Mouse (Mus musculus) spleen, adult 2 months (tissue): ENCODE measurements at regions not wholly inside any gene's neighbourhood (a gene's known extent, or its start where the extent isn't known, plus 50 kb on each side); places are given as distances from the start of the nearest gene placed in this dataset.
"Not testable (repeated sequence)": the region's sequence is repeated elsewhere in the genome, so short reads cannot be mapped to it uniquely, and the experiment has no call there.

Experiments used
- DNase-seq, 2 experiments: peaks; one replicate each; pipeline versions ENCODE4 v3.0.0 to v3.0.0-alpha.2; 2012 to 2021; ENCODE audit warnings: low spot score in 2 of 2, low read depth in 1 of 2
- H3K27ac ChIP-seq: fragments of 200-500 bp; 2 replicates; pipeline ENCODE4 v1.5.1; 2012; ENCODE audit warnings: low read length, inconsistent platforms; ENCODE audit not compliant: insufficient read depth
- H3K27me3 ChIP-seq: fragments of 200-500 bp; 2 replicates; pipeline ENCODE4 v1.6.1; 2012; ENCODE audit warnings: mild to moderate bottlenecking, moderate library complexity, low read length, inconsistent platforms; ENCODE audit not compliant: control insufficient read depth, insufficient read depth
- H3K36me3 ChIP-seq: fragments of 200-500 bp; 2 replicates; pipeline ENCODE4 v1.6.1; 2012; ENCODE audit warnings: mild to moderate bottlenecking, low read length, inconsistent platforms; ENCODE audit not compliant: control insufficient read depth, insufficient read depth
- H3K4me1 ChIP-seq: fragments of 200-500 bp; 2 replicates; pipeline ENCODE4 v1.6.1; 2011; ENCODE audit warnings: inconsistent platforms; ENCODE audit not compliant: control insufficient read depth, insufficient read depth, insufficient read length
- H3K4me3 ChIP-seq: fragments of 200-500 bp; 2 replicates; pipeline ENCODE4 v1.5.1; 2011; ENCODE audit warnings: mild to moderate bottlenecking, inconsistent platforms; ENCODE audit not compliant: insufficient read depth, insufficient read length; ENCODE audit errors: extremely low read depth
- CTCF ChIP-seq: fragments of 200-500 bp; IDR thresholded peaks from 2 replicates; pipeline ENCODE4 v1.5.1; 2011; ENCODE audit warnings: mild to moderate bottlenecking, inconsistent platforms; ENCODE audit not compliant: insufficient read depth, insufficient read length, insufficient replicate concordance; ENCODE audit errors: extremely low read depth
- POLR2A ChIP-seq: fragments of 200-500 bp; IDR thresholded peaks from 2 replicates; pipeline ENCODE4 v1.6.1; 2011; ENCODE audit warnings: low read depth, low read length, inconsistent platforms
- WGBS: fragments of 180-500 bp; shearing (Covaris S2); methylation state at CpG from one replicate; pipeline ENCODE4 v1.1.7; 2018; 5-methylcytosine and 5-hydroxymethylcytosine counted together

DNA sequence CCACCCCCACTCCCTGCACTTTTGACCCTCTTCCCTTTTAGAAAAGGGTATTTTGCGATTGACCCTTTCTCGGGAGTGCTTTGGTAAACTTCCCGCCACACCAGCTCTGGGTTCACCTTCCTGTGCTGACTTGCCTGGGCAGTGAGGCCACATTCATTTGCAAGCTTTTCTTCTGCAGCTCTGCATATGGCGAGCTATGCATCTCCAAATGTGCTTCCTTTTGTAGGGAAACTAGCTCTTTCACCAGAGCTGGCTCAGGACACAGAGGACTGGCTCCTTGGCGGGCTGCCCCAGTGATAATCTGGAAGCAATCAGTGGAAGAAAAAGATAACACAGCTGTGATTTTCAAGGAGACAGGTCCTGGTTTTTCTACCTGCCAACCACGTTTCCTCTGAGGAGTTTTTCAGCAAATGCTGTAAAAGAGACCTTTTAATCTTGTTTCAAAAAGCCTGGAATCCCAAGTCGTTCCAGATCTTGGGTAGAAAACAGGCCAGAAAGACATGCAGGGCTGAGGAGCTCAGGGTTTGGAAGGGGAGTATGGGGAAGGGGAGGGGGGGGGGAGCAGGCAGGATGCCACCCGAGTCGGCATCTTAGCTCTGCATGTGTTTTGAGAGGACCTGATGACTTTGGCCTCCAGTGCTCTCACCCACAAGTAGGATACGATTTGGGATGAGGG, 85.7 kb upstream of the Creb5 start:
- no peak overlapping the region for H3K4me3 ChIP-seq
- TF ChIP-seq CTCF, result no peak
- H3K27me3 ChIP-seq, result no peaks in the 10 kb centered on the region
- WGBS, result 47% methylated on average over 10 of the region's 10 CpGs
- no peak for DNase-seq
- no peak overlapping the region for H3K27ac ChIP-seq
- H3K36me3 ChIP-seq, result no peaks in the 10 kb centered on the region
- no peaks in the 10 kb centered on the region for H3K4me1 ChIP-seq

DNA sequence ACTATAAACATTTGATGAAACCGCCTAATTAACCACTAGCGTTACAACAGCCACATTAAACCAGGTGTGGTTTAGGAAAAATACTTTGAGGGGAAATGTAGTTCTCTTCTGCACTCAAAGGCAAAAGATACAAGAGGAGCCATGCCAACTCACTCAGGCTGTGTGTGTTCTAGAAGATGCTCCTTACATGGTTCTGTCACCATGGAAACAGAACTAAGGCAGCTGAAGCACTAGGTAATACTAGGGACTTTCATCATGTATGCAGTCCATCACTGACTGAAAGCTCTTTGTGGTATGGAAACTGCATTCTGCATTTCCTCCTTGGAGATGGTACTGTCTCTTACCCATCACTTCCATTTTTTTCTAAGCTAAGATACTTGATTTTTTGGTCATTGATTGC, 87.6 kb upstream of the Creb5 start:
- no peaks in the 10 kb centered on the region for H3K4me1 ChIP-seq
- no peaks in the 10 kb centered on the region for H3K27me3 ChIP-seq
- DNase-seq, result no peak
- TF ChIP-seq CTCF, result no peak
- TF ChIP-seq POLR2A, result no peak
- no peak overlapping the region for H3K4me3 ChIP-seq
- 86% methylated on average over 2 of the region's 2 CpGs for WGBS
- no peak overlapping the region for H3K27ac ChIP-seq
- no peaks in the 10 kb centered on the region for H3K36me3 ChIP-seq

DNA sequence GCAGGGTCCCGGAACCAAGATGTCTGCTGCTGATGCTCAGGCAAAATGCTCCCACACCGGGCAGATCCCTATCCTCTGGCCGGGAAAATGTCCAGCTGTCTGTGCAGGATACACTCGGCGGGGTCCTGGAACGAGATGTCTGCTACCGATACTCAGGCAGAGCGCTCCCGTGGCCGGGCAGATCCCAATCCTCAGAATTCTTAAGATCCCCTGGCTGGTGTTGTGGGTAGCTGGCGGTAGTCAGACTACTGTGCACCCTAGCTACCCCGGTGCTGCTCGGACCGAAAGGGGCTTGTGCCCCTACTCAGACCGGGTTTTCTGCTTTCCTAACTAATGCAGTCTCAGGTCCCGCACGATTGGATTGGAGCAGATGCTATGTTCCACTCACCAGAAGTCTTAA, 104.9 kb upstream of the Creb5 start:
- 93% methylated on average over 17 of the region's 17 CpGs for WGBS
- H3K4me3 ChIP-seq, H3K27me3 ChIP-seq, H3K36me3 ChIP-seq, H3K27ac ChIP-seq, H3K4me1 ChIP-seq, DNase-seq: not testable (repeated sequence)

DNA sequence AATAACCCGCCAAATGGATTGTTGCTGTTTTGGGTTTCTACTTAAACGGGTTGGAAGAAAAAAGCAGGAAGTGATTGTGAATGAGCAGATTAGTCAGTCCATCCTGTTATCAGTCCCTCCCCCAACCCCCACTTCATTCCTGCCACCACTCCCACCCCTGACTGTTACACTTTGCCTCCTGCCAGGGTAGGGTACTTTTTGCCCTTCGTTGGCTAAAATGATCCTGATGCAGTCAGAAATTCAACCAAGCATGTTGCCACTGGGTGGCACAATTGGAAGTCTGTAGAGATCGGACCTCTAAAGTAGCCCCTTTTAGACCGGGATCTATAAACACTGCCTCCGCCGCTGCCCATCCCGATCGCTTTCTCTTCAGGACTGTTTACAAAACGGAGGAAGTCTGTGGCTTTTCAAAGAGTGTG, 96.0 kb upstream of the Jazf1 start:
- Histone ChIP-seq H3K27me3 (no peaks in the 10 kb centered on the region), H3K4me3 (no peak overlapping the region), H3K4me1 (no peaks in the 10 kb centered on the region), H3K27ac (no peak overlapping the region), H3K36me3 (no peaks in the 10 kb centered on the region)
- DNase-seq, result no peak
- no peak for TF ChIP-seq POLR2A
- no peak for TF ChIP-seq CTCF
- WGBS, result 22% methylated on average over 10 of the region's 10 CpGs

DNA sequence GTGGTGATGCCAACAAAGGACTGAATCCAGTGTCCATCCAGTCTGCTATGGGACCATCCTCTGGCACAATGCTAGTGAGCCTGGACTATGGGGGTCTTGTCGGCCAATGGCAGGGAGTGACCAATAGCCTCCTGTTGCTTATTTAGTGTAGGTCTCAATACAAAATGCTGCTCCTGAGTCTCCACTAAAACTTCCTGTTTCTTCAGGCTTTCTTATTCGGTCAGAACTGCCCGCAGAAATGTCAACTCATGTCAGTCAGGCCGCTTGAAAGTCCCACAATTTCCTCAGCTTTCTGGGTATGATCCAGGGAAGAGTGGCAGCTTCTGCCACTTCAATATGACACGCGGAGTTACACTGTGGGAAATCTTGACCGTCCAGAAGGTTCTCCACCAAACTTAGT, 94.7 kb upstream of the Jazf1 start:
- no peaks in the 10 kb centered on the region for H3K36me3 ChIP-seq
- no peak overlapping the region for H3K4me3 ChIP-seq
- DNase-seq, result no peak
- no peak for TF ChIP-seq POLR2A
- TF ChIP-seq CTCF, result no peak
- H3K27me3 ChIP-seq, result no peaks in the 10 kb centered on the region
- WGBS, result 28% methylated on average over 7 of the region's 7 CpGs
- H3K4me1 ChIP-seq, result no peaks in the 10 kb centered on the region
- H3K27ac ChIP-seq, result no peak overlapping the region

DNA sequence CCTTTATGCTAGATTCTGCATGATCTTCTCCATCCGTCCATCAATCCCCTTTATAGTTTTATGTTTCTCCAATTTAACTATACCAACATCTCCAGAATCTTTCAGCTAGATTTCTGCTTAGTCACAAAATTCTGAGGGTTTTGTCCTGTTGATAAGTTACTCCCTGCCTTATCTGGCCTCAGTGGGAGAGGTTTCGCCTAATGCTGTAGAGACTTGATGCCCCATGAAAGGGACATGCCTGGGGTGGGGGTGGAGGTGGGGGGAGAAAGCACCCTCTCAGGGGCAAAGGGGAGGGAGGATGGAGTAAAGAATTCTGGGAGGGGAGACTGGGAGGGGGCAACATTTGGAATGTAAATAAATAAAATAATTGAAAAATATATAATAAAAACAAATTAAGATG, 93.2 kb upstream of the Jazf1 start:
- no peak overlapping the region for H3K4me3 ChIP-seq
- 71% methylated on average over 2 of the region's 2 CpGs for WGBS
- no peak overlapping the region for H3K27ac ChIP-seq
- H3K36me3 ChIP-seq, result no peaks in the 10 kb centered on the region
- TF ChIP-seq POLR2A (no peak), CTCF (no peak)
- no peak for DNase-seq
- H3K4me1 ChIP-seq, result no peaks in the 10 kb centered on the region
- no peaks in the 10 kb centered on the region for H3K27me3 ChIP-seq

DNA sequence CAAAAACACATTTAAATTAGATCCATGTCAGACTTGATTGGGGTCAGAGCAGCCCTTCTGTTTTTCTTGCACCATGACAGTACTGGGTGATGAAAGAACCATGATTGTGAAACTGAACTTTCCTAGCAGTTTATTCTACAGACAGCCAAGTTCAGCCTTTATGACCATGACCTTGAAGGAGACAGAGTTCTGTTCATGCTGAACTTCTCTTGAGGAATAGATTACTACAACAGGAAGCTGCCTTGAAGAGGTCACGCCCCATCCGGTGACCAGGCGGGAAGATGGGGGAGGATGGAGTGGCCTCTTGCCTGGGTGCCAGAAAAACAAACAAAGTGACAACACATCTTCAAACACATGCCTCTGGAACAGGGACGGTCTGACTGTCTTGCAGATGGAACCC, 86.2 kb upstream of the Jazf1 start:
- 77% methylated on average over 4 of the region's 4 CpGs for WGBS
- TF ChIP-seq CTCF (no peak), POLR2A (no peak)
- no peak overlapping the region for H3K4me3 ChIP-seq
- H3K4me1 ChIP-seq, result peaks cover 2% of the 10 kb centered on the region; the same call in 1 of the 2 replicates
- H3K36me3 ChIP-seq, result no peaks in the 10 kb centered on the region
- no peak for DNase-seq
- no peak overlapping the region for H3K27ac ChIP-seq
- H3K27me3 ChIP-seq, result no peaks in the 10 kb centered on the region
